Mouse (Mus musculus): ENCODE data around the gene Arnt. TPM values are rescaled to one million over a fixed set of nuclear protein-coding genes. Genes with fewer than 3 reads are reported as not detected.

The Arnt gene
- polyA plus RNA-seq, 1 experiment from 2014 or later = 46.0 TPM

DNA sequence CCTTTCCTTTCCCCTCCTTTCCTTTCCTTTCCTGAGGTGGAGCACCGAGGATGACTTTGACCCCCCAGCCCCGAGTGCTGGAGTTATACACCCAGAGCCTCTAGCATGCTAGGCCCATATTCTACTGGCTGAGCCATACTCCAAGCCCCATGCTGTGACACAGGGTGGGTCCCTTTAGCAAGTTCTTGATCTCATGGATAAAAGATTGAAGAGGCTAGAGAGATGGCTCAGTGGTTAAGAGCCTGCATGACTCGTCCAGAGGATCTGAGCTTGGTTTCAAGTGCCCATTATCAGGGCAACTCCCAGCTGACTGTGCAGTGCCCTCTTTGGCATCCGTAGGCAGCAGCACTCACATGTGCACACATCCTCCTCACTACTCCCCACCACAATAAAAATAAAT lies 11.1 kb downstream of the Arnt start:
- peaks cover 8% of the 10 kb centered on the region for H3K36me3 ChIP-seq (ENCODE audit: insufficient read depth, low read length)
- H3K4me1 ChIP-seq (ENCODE audit: insufficient read depth, low read length) = no peaks in the 10 kb centered on the region
- no peak overlapping the region for H3K9ac ChIP-seq (replicated peaks; ENCODE audit: low read length)
- 70% methylated on average over 4 of the region's 4 CpGs for WGBS
- no peak overlapping the region for H3K4me2 ChIP-seq (replicated peaks; ENCODE audit: low read depth, low read length)
- no peak overlapping the region for H3K4me3 ChIP-seq (ENCODE audit: low read length)
- ATAC-seq (ENCODE audit: low FRiP score, low TSS enrichment) = no peak
- H3K27ac ChIP-seq (ENCODE audit: low read length) = no peak overlapping the region
- no peaks in the 10 kb centered on the region for H3K27me3 ChIP-seq (ENCODE audit: insufficient read depth, low read length)
- H3K9me3 ChIP-seq (ENCODE audit: low read length) = no peaks in the 10 kb centered on the region

DNA sequence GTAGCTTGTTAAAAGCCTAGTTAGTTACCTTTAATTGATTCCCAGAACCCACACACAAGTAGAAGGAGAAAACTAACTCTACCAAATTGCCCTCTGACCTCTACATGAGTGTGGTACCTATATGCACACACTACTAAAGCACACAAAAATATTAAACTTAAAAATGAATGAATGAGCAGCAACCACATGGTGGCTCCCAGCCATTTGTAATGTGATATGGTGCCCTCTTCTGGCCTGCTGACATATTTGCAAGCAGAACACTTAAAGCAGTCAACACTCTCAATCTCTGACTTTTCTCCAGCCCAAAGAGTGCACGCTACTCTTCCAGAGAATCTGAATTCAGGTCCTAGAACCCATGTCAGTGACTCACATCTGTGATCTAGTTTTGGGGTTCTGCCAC lies 16.2 kb downstream of the Arnt start:
- Histone ChIP-seq H3K4me2 (replicated peaks; ENCODE audit: low read depth, low read length) (no peak overlapping the region), H3K9ac (replicated peaks; ENCODE audit: low read length) (no peak overlapping the region), H3K36me3 (ENCODE audit: insufficient read depth, low read length) (peaks cover 34% of the 10 kb centered on the region), H3K27me3 (ENCODE audit: insufficient read depth, low read length) (no peaks in the 10 kb centered on the region), H3K4me3 (ENCODE audit: low read length) (no peak overlapping the region), H3K4me1 (ENCODE audit: insufficient read depth, low read length) (no peaks in the 10 kb centered on the region), H3K27ac (ENCODE audit: low read length) (no peak overlapping the region), H3K9me3 (ENCODE audit: low read length) (no peaks in the 10 kb centered on the region)
- peak; percentile 42; the same call in 1 of the 2 replicates for ATAC-seq (ENCODE audit: low FRiP score, low TSS enrichment)
- WGBS = 54% methylated on average over 1 of the region's 1 CpGs

DNA sequence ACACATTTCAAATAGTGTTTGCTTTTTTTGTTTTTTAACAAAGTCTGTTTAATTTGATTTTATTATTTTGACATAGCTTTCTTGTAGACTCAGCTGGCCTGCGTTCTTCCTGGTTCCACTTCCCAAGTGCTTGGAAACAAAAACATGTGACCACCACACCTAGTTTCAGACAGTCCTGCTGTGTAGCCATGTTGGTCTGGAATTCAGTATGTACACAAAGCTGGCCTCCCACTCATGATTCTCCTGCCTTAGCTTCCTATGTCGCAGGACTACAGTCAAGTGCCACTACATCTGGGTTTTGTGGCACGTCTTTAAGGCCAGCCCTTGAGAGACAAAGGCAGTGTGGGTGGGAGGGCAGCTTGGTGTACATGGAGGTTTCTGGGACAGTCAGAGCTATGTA lies 16.7 kb downstream of the Arnt start:
- H3K36me3 ChIP-seq (ENCODE audit: insufficient read depth, low read length) = peaks cover 34% of the 10 kb centered on the region
- H3K4me2 ChIP-seq (replicated peaks; ENCODE audit: low read depth, low read length) = no peak overlapping the region
- WGBS = 93% methylated on average over 3 of the region's 3 CpGs
- ATAC-seq (ENCODE audit: low FRiP score, low TSS enrichment) = no peak
- no peaks in the 10 kb centered on the region for H3K27me3 ChIP-seq (ENCODE audit: insufficient read depth, low read length)
- no peak overlapping the region for H3K9ac ChIP-seq (replicated peaks; ENCODE audit: low read length)
- no peak overlapping the region for H3K27ac ChIP-seq (ENCODE audit: low read length)
- no peaks in the 10 kb centered on the region for H3K4me1 ChIP-seq (ENCODE audit: insufficient read depth, low read length)
- H3K4me3 ChIP-seq (ENCODE audit: low read length) = no peak overlapping the region
- no peaks in the 10 kb centered on the region for H3K9me3 ChIP-seq (ENCODE audit: low read length)

DNA sequence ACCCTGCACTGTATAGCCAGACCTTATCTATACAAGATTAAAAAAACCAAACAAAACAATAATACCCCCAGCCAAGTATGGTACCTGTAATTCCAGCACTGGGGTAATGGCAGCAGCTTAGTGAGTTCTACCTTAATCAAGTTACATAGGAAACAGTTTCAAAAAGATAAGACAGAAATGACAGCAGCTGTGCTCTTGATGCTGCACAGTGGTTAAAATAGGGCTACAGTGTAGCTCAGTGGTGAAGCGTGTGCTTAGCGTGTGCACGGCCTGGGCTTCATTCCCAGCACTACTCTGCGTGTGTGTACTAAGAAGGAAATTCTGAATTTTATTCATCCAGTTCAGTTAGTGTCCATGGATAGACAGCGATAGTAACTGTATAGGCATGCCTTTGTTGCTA lies 22.2 kb downstream of the Arnt start:
- no peak overlapping the region for H3K27ac ChIP-seq (ENCODE audit: low read length)
- H3K4me3 ChIP-seq (ENCODE audit: low read length) = no peak overlapping the region
- peaks cover 25% of the 10 kb centered on the region for H3K36me3 ChIP-seq (ENCODE audit: insufficient read depth, low read length)
- no peak overlapping the region for H3K4me2 ChIP-seq (replicated peaks; ENCODE audit: low read depth, low read length)
- no peaks in the 10 kb centered on the region for H3K4me1 ChIP-seq (ENCODE audit: insufficient read depth, low read length)
- no peak for ATAC-seq (ENCODE audit: low FRiP score, low TSS enrichment)
- WGBS = 97% methylated on average over 5 of the region's 5 CpGs
- no peak overlapping the region for H3K9ac ChIP-seq (replicated peaks; ENCODE audit: low read length)
- H3K9me3 ChIP-seq (ENCODE audit: low read length) = no peaks in the 10 kb centered on the region
- H3K27me3 ChIP-seq (ENCODE audit: insufficient read depth, low read length) = no peaks in the 10 kb centered on the region

DNA sequence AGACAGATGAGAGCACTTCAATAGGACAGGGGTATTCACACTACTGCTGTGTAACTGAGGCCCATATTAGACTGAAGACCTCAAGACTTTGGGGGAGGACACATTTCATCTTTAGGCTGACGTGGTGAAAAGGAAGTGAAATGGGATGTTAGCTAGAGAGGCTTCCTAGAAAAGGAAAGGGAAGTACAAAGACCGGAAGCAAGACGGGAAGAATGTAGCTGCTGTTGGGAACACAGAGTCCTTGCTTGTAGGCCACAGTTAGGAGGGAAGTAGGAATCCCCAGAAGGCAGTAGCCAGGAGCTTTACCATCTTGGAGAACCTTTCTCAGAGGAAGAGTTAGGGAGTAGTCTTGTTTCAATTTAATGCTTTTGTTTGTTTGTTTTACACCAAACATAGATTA lies 23.6 kb downstream of the Arnt start:
- Histone ChIP-seq H3K9ac (replicated peaks; ENCODE audit: low read length) (no peak overlapping the region), H3K4me2 (replicated peaks; ENCODE audit: low read depth, low read length) (no peak overlapping the region), H3K36me3 (ENCODE audit: insufficient read depth, low read length) (peaks cover 22% of the 10 kb centered on the region), H3K4me3 (ENCODE audit: low read length) (no peak overlapping the region), H3K9me3 (ENCODE audit: low read length) (no peaks in the 10 kb centered on the region), H3K27ac (ENCODE audit: low read length) (no peak overlapping the region), H3K4me1 (ENCODE audit: insufficient read depth, low read length) (no peaks in the 10 kb centered on the region), H3K27me3 (ENCODE audit: insufficient read depth, low read length) (no peaks in the 10 kb centered on the region)
- WGBS = 73% methylated on average over 3 of the region's 3 CpGs
- no peak for ATAC-seq (ENCODE audit: low FRiP score, low TSS enrichment)

DNA sequence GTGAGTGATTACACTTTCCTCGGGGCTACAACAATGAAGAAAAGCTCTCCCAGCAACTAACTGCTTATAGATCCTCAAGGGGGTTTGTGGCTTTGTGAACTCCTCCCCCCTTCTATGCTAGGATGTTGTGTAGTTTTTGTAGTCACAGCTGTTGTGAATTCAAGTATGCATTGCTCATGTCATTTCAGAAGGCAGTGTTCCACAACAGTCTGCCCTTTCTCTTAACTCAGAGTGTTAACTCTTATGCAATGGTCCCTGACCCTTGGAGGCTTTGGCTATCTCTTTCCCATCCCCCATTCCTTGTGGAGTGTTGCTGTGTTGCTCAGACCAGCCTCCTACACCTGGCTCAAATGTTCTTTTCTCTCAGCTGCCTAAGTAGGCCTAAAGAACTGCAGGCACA lies 25.2 kb downstream of the Arnt start:
- peaks cover 13% of the 10 kb centered on the region; the same call in 1 of the 2 replicates for H3K36me3 ChIP-seq (ENCODE audit: insufficient read depth, low read length)
- WGBS = 70% methylated on average over 1 of the region's 1 CpGs
- H3K9me3 ChIP-seq (ENCODE audit: low read length) = no peaks in the 10 kb centered on the region
- no peak for ATAC-seq (ENCODE audit: low FRiP score, low TSS enrichment)
- H3K27me3 ChIP-seq (ENCODE audit: insufficient read depth, low read length) = no peaks in the 10 kb centered on the region
- H3K4me2 ChIP-seq (replicated peaks; ENCODE audit: low read depth, low read length) = no peak overlapping the region
- H3K4me1 ChIP-seq (ENCODE audit: insufficient read depth, low read length) = no peaks in the 10 kb centered on the region
- no peak overlapping the region for H3K27ac ChIP-seq (ENCODE audit: low read length)
- H3K4me3 ChIP-seq (ENCODE audit: low read length) = no peak overlapping the region
- no peak overlapping the region for H3K9ac ChIP-seq (replicated peaks; ENCODE audit: low read length)

DNA sequence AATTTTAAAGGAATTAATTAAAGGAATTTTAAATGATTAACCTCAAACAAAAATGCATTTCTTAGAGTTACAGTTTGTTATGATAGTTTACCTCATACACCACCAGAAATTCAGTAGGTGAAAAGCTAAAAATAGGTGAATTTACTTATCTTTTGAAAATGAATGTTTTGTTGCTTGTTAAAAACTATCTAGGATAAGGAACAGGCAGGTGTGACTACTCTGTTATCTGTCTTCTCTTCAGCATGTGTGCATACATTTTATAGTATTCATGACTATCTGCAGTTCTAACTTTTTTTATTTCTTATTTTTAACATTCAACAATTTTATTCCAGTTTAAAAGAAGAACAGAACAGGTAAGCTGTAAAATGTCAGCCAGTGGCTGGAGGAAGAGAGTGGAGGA lies 29.7 kb downstream of the Arnt start:
- H3K27me3 ChIP-seq (ENCODE audit: insufficient read depth, low read length) = no peaks in the 10 kb centered on the region
- no peaks in the 10 kb centered on the region for H3K9me3 ChIP-seq (ENCODE audit: low read length)
- ATAC-seq (ENCODE audit: low FRiP score, low TSS enrichment) = no peak
- H3K9ac ChIP-seq (replicated peaks; ENCODE audit: low read length) = no peak overlapping the region
- no peak overlapping the region for H3K4me3 ChIP-seq (ENCODE audit: low read length)
- peaks cover 11% of the 10 kb centered on the region; the same call in 1 of the 2 replicates for H3K36me3 ChIP-seq (ENCODE audit: insufficient read depth, low read length)
- no peak overlapping the region for H3K27ac ChIP-seq (ENCODE audit: low read length)
- H3K4me2 ChIP-seq (replicated peaks; ENCODE audit: low read depth, low read length) = no peak overlapping the region
- H3K4me1 ChIP-seq (ENCODE audit: insufficient read depth, low read length) = no peaks in the 10 kb centered on the region

DNA sequence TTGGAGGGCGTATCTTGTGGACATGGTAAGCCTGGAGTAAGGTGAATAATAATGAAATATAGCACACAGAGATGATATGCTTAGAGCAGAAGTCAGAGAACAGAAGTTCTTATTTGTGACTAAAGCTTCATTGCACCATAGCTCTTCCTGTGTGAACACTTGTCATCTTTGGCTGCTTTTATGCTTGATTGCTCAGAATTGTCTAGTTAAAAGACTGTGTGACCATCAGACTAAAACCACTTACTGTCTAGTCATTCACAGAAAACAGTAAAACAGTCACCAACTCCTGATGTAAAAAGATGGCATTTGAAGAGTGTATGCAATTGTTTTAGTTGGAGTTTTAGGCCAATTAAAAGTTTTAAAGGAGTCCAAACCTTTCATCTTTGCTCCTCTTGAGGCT lies 44.8 kb downstream of the Arnt start:
- WGBS = 100% methylated on average over 1 of the region's 1 CpGs
- ATAC-seq (ENCODE audit: low FRiP score, low TSS enrichment) = no peak

DNA sequence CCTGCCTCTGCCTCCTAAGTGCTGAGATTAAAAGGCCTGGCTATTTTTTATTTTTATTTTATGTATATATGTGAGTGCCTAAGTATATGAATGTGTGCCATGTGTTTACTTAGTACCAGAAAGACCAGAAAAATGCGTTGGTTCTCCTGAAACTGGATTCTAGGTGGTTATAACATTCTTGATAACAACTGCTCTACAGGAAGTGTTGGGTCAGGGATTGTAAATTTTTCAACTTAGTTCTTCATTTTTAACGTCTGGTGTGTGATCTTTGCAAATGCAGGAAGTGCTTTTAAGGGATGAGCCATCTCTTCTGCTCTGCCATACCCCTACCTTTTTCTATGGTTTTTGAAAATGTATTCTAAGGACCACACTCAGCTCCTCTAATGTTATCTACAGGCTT lies 52.2 kb downstream of the Arnt start:
- WGBS = 79% methylated on average over 2 of the region's 2 CpGs
- Histone ChIP-seq H3K4me1 (ENCODE audit: insufficient read depth, low read length) (no peaks in the 10 kb centered on the region), H3K4me3 (ENCODE audit: low read length) (no peak overlapping the region), H3K36me3 (ENCODE audit: insufficient read depth, low read length) (peaks cover 41% of the 10 kb centered on the region), H3K9me3 (ENCODE audit: low read length) (no peaks in the 10 kb centered on the region), H3K9ac (replicated peaks; ENCODE audit: low read length) (no peak overlapping the region), H3K27ac (ENCODE audit: low read length) (no peak overlapping the region), H3K4me2 (replicated peaks; ENCODE audit: low read depth, low read length) (no peak overlapping the region), H3K27me3 (ENCODE audit: insufficient read depth, low read length) (no peaks in the 10 kb centered on the region)
- ATAC-seq (ENCODE audit: low FRiP score, low TSS enrichment) = no peak

More for the DNA sequence above, 44.8 kb downstream of the Arnt start:
- no peak overlapping the region for H3K9ac ChIP-seq (replicated peaks; ENCODE audit: low read length)
- no peaks in the 10 kb centered on the region for H3K9me3 ChIP-seq (ENCODE audit: low read length)
- no peak overlapping the region for H3K4me2 ChIP-seq (replicated peaks; ENCODE audit: low read depth, low read length)
- H3K27me3 ChIP-seq (ENCODE audit: insufficient read depth, low read length) = no peaks in the 10 kb centered on the region
- no peak overlapping the region for H3K4me3 ChIP-seq (ENCODE audit: low read length)
- H3K36me3 ChIP-seq (ENCODE audit: insufficient read depth, low read length) = peaks cover 41% of the 10 kb centered on the region
- no peaks in the 10 kb centered on the region for H3K4me1 ChIP-seq (ENCODE audit: insufficient read depth, low read length)
- no peak overlapping the region for H3K27ac ChIP-seq (ENCODE audit: low read length)

DNA sequence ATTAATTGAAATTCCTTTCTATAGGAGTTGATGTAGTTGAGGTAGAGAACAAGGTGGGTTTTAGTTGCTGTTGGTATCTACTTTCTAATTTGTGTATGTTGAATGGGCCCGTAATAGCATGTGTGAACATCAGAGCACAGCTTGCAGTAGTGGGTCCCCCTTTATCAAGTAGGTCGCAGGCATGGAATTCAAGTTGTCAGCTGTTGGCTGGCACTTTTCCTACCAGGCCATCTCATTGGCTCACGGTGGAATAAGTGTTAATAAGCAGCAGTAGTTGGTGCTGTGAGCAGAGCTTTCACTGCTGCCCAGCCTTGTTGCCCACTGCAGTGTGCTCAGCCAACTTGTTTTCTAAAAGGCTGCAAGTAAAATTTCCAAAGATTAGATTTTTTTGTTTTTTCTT lies 54.5 kb downstream of the Arnt start:
- no peaks in the 10 kb centered on the region for H3K4me1 ChIP-seq (ENCODE audit: insufficient read depth, low read length)
- peaks cover 53% of the 10 kb centered on the region for H3K36me3 ChIP-seq (ENCODE audit: insufficient read depth, low read length)
- no peaks in the 10 kb centered on the region for H3K27me3 ChIP-seq (ENCODE audit: insufficient read depth, low read length)
- no peaks in the 10 kb centered on the region for H3K9me3 ChIP-seq (ENCODE audit: low read length)
- no peak for ATAC-seq (ENCODE audit: low FRiP score, low TSS enrichment)
- no peak overlapping the region for H3K9ac ChIP-seq (replicated peaks; ENCODE audit: low read length)
- no peak overlapping the region for H3K4me3 ChIP-seq (ENCODE audit: low read length)
- 97% methylated on average over 3 of the region's 3 CpGs for WGBS
- no peak overlapping the region for H3K27ac ChIP-seq (ENCODE audit: low read length)
- H3K4me2 ChIP-seq (replicated peaks; ENCODE audit: low read depth, low read length) = no peak overlapping the region

DNA sequence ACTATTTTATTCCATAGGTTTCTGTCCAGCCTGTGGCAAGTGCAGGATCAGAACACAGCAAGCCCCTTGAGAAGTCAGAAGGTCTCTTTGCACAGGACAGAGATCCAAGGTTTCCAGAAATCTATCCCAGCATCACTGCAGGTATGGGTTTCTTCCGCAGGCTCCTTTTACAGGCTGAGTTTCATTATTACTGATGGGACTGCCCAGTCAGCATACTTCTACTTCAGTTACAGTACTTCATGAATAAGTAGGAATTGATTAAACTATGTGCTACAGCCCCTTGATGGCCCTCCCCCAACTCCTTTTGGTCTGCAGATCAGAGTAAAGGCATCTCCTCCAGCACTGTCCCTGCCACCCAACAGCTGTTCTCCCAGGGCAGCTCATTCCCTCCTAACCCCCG lies 56.0 kb downstream of the Arnt start:
- Histone ChIP-seq H3K9ac (replicated peaks; ENCODE audit: low read length) (no peak overlapping the region), H3K36me3 (ENCODE audit: insufficient read depth, low read length) (peaks cover 67% of the 10 kb centered on the region), H3K9me3 (ENCODE audit: low read length) (no peaks in the 10 kb centered on the region), H3K27ac (ENCODE audit: low read length) (no peak overlapping the region), H3K4me1 (ENCODE audit: insufficient read depth, low read length) (no peaks in the 10 kb centered on the region), H3K27me3 (ENCODE audit: insufficient read depth, low read length) (no peaks in the 10 kb centered on the region), H3K4me3 (ENCODE audit: low read length) (no peak overlapping the region), H3K4me2 (replicated peaks; ENCODE audit: low read depth, low read length) (no peak overlapping the region)
- ATAC-seq (ENCODE audit: low FRiP score, low TSS enrichment) = no peak
- 96% methylated on average over 2 of the region's 2 CpGs for WGBS

Data from kidney, embryonic 16.5 days (tissue).